Mouse (Mus musculus): Measurements from ENCODE around the gene Nsmce4a. TPM values are rescaled to one million over a fixed set of nuclear protein-coding genes. Genes with fewer than 3 reads are reported as not detected.
"Not testable (repeated sequence)": the region's sequence is repeated elsewhere in the genome, so short reads cannot be mapped to it uniquely, and the experiment has no call there.

Gene Nsmce4a
- polyA plus RNA-seq, 1 experiment from 2014 or later, result 54.7 TPM

DNA sequence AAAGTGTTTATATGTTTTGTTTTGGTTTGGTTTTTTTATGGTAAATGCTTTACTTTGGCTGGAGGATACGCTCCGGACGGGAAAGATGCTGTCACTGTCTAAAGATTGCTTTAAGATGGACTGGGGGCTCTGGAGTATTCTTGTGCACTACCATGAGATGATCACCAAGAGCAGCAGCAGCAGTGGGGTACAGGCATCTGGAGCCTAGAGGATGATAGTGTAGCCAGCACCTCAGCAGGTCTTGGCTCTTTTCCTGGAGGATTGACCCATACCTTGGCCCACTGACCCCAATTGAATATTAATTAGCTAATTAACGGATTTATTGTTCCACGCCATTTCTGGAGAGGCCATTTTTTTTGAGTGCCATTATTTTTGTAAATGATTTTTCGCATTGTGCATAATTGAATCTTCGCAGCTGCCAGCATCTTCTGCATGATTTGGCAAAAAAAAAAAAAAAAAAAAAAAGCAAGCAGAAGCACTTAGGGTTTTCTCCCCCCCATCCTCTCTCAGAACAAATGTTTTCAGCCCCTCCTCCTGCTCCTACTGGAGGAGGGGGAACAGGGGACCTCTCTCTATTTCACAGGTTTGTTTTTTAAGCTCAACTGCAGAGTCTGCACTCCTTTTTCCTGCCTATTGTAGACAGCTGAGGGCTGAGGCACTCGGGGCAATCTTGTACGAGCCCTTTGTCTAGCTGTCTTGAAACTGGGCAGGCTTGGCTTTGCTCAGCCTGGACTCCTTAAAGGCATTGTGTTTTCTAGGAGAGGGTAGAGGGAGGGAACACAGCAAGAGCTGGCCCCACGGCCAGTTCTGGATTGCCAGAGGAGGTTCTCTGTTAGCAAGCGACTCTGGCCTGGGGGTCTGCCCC, 20.7 kb upstream of the Nsmce4a start:
- WGBS (ENCODE audit: missing documents), result 86% methylated on average over 5 of the region's 11 CpGs
- not testable (repeated sequence) for H3K79me2 ChIP-seq (ENCODE audit: inconsistent target); H3K36me3 ChIP-seq (ENCODE audit: inconsistent target); H3K27ac ChIP-seq; H3K4me3 ChIP-seq (ENCODE audit: inconsistent target)

GRCm38 (mm10) chr7:130592975-130593374, 20.1 kb upstream of the Nsmce4a start:
- WGBS (ENCODE audit: missing documents), result no CpG with 5 or more reads among the region's 11 CpGs
- H3K27ac ChIP-seq; H3K36me3 ChIP-seq (ENCODE audit: inconsistent target); H3K79me2 ChIP-seq (ENCODE audit: inconsistent target); H3K4me3 ChIP-seq (ENCODE audit: inconsistent target): not testable (repeated sequence)

GRCm38 (mm10) chr7:130590845-130591437, 18.0 kb upstream of the Nsmce4a start:
- 42% methylated on average over 8 of the region's 8 CpGs for WGBS (ENCODE audit: missing documents)
- no peaks in the 10 kb centered on the region for H3K36me3 ChIP-seq (ENCODE audit: inconsistent target)
- H3K27ac ChIP-seq, result no peak overlapping the region
- H3K4me3 ChIP-seq (ENCODE audit: inconsistent target), result no peak overlapping the region
- no peaks in the 10 kb centered on the region for H3K79me2 ChIP-seq (ENCODE audit: inconsistent target)

DNA sequence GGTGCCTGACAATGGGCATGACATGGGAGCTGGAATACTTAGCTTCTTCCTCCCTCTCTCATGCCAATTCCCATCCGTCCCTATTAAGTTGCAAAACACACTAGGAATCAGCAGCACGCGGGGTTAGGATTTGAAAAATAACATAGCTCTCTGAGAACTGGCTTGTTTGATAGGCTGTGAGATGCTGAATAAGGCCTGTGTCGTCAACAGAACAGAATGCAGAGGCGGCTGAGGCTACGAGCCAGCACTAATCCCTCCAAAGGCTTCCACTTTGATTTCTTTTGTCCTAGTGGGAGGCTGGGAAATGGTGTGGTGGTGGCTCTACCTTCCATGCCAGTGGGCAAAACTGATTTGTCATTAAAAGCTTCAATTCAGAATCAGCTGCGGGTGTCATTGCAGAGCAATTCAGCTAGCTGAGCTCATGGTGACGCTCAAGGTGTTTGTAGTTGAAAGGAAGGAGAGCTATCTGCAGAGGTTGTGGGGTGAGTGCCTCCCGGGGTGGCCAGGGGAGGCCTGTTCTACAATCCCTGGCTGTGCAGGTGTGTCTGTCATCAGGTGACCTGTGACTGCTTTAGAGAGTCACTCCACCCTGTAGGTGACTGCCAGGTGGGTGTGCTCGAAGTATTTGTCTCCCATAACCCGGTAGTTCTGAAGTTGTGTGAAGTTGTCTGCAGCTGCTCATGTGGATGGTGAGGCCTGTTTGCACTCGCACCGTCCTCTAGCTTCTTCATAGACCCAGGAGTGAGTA, 17.3 kb upstream of the Nsmce4a start:
- H3K4me3 ChIP-seq (ENCODE audit: inconsistent target), result no peak overlapping the region
- H3K27ac ChIP-seq, result no peak overlapping the region
- no peaks in the 10 kb centered on the region for H3K36me3 ChIP-seq (ENCODE audit: inconsistent target)
- 87% methylated on average over 13 of the region's 13 CpGs for WGBS (ENCODE audit: missing documents)
- no peaks in the 10 kb centered on the region for H3K79me2 ChIP-seq (ENCODE audit: inconsistent target)

DNA sequence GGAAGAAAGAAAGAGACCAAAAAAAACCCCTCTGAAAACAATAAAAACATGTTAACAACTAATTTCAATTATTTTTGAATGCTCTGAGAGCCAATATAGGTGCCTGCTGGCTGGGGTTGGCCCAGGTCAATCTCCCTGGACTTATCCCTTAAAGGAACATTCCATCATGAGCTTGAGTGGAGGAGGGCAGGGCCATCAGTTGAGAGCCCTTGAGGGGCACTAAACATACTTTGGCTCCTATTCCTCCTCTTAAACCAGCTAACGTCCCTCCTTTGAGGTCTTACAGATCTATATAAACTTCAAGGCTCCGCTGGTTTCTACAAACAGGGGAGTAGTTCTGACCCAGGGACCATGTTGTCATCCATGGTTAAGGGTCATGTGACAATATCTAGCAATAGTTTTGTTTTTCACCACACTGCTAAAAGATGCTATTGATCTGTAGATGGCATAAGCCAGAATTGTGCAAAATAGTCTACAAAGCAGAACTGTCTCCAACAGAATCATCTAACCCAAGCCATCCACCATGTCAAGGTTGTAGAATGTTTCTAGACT, 13.7 kb upstream of the Nsmce4a start:
- 100% methylated on average over 2 of the region's 2 CpGs for WGBS (ENCODE audit: missing documents)
- no peaks in the 10 kb centered on the region for H3K36me3 ChIP-seq (ENCODE audit: inconsistent target)
- H3K4me3 ChIP-seq (ENCODE audit: inconsistent target), result no peak overlapping the region
- no peak overlapping the region for H3K27ac ChIP-seq
- no peaks in the 10 kb centered on the region for H3K79me2 ChIP-seq (ENCODE audit: inconsistent target)

DNA sequence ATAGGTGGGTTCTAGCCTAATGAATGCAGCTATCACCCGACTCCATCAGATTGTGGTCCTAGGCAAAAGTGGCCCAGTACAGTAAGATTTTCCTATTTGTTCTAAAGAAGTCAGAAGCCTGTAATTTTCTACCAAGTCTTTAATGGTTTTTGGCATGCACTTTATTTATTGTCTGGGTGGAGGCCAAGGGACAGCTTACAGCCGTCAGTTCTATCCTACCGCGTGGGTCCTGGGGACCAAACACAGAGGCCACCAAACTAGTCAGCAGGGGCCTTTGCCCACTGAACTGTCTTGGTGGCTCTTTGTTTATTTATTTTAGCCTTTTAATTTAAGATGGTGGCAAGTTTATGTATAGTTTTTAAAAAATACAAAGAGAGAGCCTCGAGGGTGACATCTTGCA, 5.7 kb upstream of the Nsmce4a start:
- Histone ChIP-seq H3K36me3 (ENCODE audit: inconsistent target) (no peaks in the 10 kb centered on the region), H3K79me2 (ENCODE audit: inconsistent target) (no peaks in the 10 kb centered on the region), H3K27ac (no peak overlapping the region), H3K4me3 (ENCODE audit: inconsistent target) (no peak overlapping the region)
- WGBS (ENCODE audit: missing documents), result 90% methylated on average over 5 of the region's 5 CpGs

GRCm38 (mm10) chr7:130578066-130578465, 5.1 kb upstream of the Nsmce4a start:
- no peaks in the 10 kb centered on the region for H3K79me2 ChIP-seq (ENCODE audit: inconsistent target)
- H3K27ac ChIP-seq, result no peak overlapping the region
- 91% methylated on average over 2 of the region's 2 CpGs for WGBS (ENCODE audit: missing documents)
- H3K4me3 ChIP-seq (ENCODE audit: inconsistent target), result no peak overlapping the region
- no peaks in the 10 kb centered on the region for H3K36me3 ChIP-seq (ENCODE audit: inconsistent target)

DNA sequence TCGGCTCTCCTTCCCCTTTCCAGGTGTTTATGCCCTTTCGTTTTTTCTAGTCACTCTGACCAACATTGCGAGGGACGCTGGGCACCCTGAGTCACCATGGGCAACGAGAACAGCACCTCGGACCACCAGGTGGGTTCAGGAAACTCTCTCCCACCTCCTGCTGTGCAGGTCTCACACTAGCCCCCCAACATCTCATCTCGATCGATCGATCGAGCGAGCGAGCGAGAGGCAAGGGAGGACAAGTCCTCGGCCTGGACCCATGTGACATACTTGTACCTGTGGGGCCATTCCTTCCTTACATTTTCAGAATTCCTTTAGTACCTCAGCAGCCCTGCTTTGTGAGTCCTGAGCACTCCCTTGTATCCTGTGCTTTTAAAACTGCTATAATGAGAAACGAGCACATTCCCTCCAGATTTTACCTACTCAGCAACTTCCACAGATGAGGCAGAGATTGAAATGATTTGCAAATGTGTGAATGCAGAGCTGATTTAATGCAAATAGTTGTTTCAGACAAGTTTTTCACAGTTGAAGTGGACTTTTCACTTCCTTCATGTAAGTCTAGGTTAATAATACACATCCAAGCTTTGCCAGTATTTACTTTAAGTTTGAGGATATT, 4.6 kb upstream of the Nsmce4a start, which contains the start of gene Tacc2:
Tacc2 (plus strand) TSS at position 51 of the 616 bp plus-strand sequence.
- H3K27ac ChIP-seq, result no peak within 1 kb of the TSS
- WGBS (ENCODE audit: missing documents), result 50% methylated on average over 15 of the region's 15 CpGs
- no peak within 1 kb of the TSS for H3K4me3 ChIP-seq (ENCODE audit: inconsistent target)
- H3K79me2 ChIP-seq (ENCODE audit: inconsistent target), result no peaks in the 10 kb centered on the region
- no peaks in the 10 kb centered on the region for H3K36me3 ChIP-seq (ENCODE audit: inconsistent target)

- no peaks in the 10 kb centered on the region for H3K36me3 ChIP-seq (ENCODE audit: inconsistent target)
- H3K27ac ChIP-seq, result no peak overlapping the region
- WGBS (ENCODE audit: missing documents), result 20% methylated on average over 10 of the region's 10 CpGs
- H3K4me3 ChIP-seq (ENCODE audit: inconsistent target), result no peak overlapping the region
- H3K79me2 ChIP-seq (ENCODE audit: inconsistent target), result no peaks in the 10 kb centered on the region
These were observed 4.1 kb upstream of the Nsmce4a start for GRCm38 (mm10) chr7:130576981-130577380.

GRCm38 (mm10) chr7:130574211-130574991, 1.5 kb upstream of the Nsmce4a start:
- H3K4me3 ChIP-seq (ENCODE audit: inconsistent target), result no peak overlapping the region
- no peaks in the 10 kb centered on the region for H3K36me3 ChIP-seq (ENCODE audit: inconsistent target)
- WGBS (ENCODE audit: missing documents), result 77% methylated on average over 13 of the region's 13 CpGs
- no peak overlapping the region for H3K27ac ChIP-seq
- H3K79me2 ChIP-seq (ENCODE audit: inconsistent target), result no peaks in the 10 kb centered on the region

GRCm38 (mm10) chr7:130573746-130574145, 828 bp upstream of the Nsmce4a start:
- H3K36me3 ChIP-seq (ENCODE audit: inconsistent target), result no peaks in the 10 kb centered on the region
- no peak overlapping the region for H3K27ac ChIP-seq
- no peak overlapping the region for H3K4me3 ChIP-seq (ENCODE audit: inconsistent target)
- 94% methylated on average over 10 of the region's 10 CpGs for WGBS (ENCODE audit: missing documents)
- H3K79me2 ChIP-seq (ENCODE audit: inconsistent target), result no peaks in the 10 kb centered on the region

- no peak overlapping the region for H3K4me3 ChIP-seq (ENCODE audit: inconsistent target)
- H3K27ac ChIP-seq, result no peak overlapping the region
- no peaks in the 10 kb centered on the region for H3K36me3 ChIP-seq (ENCODE audit: inconsistent target)
- no peaks in the 10 kb centered on the region for H3K79me2 ChIP-seq (ENCODE audit: inconsistent target)
- 93% methylated on average over 7 of the region's 7 CpGs for WGBS (ENCODE audit: missing documents)
These were observed 2.4 kb downstream of the Nsmce4a start for GRCm38 (mm10) chr7:130570472-130570871.

- H3K36me3 ChIP-seq (ENCODE audit: inconsistent target), result no peaks in the 10 kb centered on the region
- no peak overlapping the region for H3K4me3 ChIP-seq (ENCODE audit: inconsistent target)
- no peak overlapping the region for H3K27ac ChIP-seq
- no peaks in the 10 kb centered on the region for H3K79me2 ChIP-seq (ENCODE audit: inconsistent target)
- WGBS (ENCODE audit: missing documents), result 86% methylated on average over 9 of the region's 9 CpGs
These were observed 4.0 kb downstream of the Nsmce4a start for GRCm38 (mm10) chr7:130568783-130569436.

Measured in macrophage (primary cell).